Mouse (Mus musculus): ENCODE results near the gene Cxxc4. TPM values are rescaled to one million over a fixed set of nuclear protein-coding genes. Genes with fewer than 3 reads are reported as not detected.
"Not testable (repeated sequence)": the region's sequence is repeated elsewhere in the genome, so short reads cannot be mapped to it uniquely, and the experiment has no call there.

The Cxxc4 gene
- polyA plus RNA-seq (2017; shearing (Covaris generic)), result under 1 TPM in 1 of 2 experiments, not detected in 1; 0.19 TPM

- ATAC-seq, result no peak
Measured at GRCm38 (mm10) chr3:134236414-134237112, at the start of gene Cxxc4. Gene Cxxc4 (plus strand): TSS chr3:134236484.

GRCm38 (mm10) chr3:134188979-134189946 lies 47.0 kb upstream of the Cxxc4 start:
- ATAC-seq, result no peak

GRCm38 (mm10) chr3:134190046-134190445 lies 46.2 kb upstream of the Cxxc4 start:
- ATAC-seq, result no peak

- no peak for ATAC-seq
Measured at GRCm38 (mm10) chr3:134199892-134200291, 36.4 kb upstream of the Cxxc4 start.

- ATAC-seq, result no peak
Measured at GRCm38 (mm10) chr3:134206624-134207023, 29.7 kb upstream of the Cxxc4 start.

- no peak for ATAC-seq
Measured at GRCm38 (mm10) chr3:134210950-134211349, 25.3 kb upstream of the Cxxc4 start.

- not testable (repeated sequence) for ATAC-seq
Measured at GRCm38 (mm10) chr3:134219881-134220280, 16.4 kb upstream of the Cxxc4 start.

GRCm38 (mm10) chr3:134221002-134221401 lies 15.3 kb upstream of the Cxxc4 start:
- no peak for ATAC-seq

GRCm38 (mm10) chr3:134222593-134222992 lies 13.7 kb upstream of the Cxxc4 start:
- no peak for ATAC-seq

- no peak for ATAC-seq
Measured at GRCm38 (mm10) chr3:134223956-134224355, 12.3 kb upstream of the Cxxc4 start.

- no peak for ATAC-seq
Measured at GRCm38 (mm10) chr3:134225928-134226327, 10.4 kb upstream of the Cxxc4 start.

GRCm38 (mm10) chr3:134232753-134233152 lies 3.5 kb upstream of the Cxxc4 start:
- no peak for ATAC-seq

- ATAC-seq, result no peak
Measured at GRCm38 (mm10) chr3:134235491-134236413, 532 bp upstream of the Cxxc4 start.

- no peak for ATAC-seq
Measured at GRCm38 (mm10) chr3:134237113-134237805, 975 bp downstream of the Cxxc4 start.

- ATAC-seq, result no peak
Measured at GRCm38 (mm10) chr3:134238621-134239310, 2.5 kb downstream of the Cxxc4 start.

GRCm38 (mm10) chr3:134239321-134239970 lies 3.2 kb downstream of the Cxxc4 start:
- ATAC-seq, result no peak

- ATAC-seq, result no peak
Measured at GRCm38 (mm10) chr3:134239971-134240717, 3.9 kb downstream of the Cxxc4 start.

GRCm38 (mm10) chr3:134240718-134241025 lies 4.4 kb downstream of the Cxxc4 start:
- ATAC-seq, result no peak

GRCm38 (mm10) chr3:134243168-134243849 lies 7.0 kb downstream of the Cxxc4 start:
- no peak for ATAC-seq
